Comparison of ENCODE assay signal across 16 mouse cellular contexts in the genomic region with DNA sequence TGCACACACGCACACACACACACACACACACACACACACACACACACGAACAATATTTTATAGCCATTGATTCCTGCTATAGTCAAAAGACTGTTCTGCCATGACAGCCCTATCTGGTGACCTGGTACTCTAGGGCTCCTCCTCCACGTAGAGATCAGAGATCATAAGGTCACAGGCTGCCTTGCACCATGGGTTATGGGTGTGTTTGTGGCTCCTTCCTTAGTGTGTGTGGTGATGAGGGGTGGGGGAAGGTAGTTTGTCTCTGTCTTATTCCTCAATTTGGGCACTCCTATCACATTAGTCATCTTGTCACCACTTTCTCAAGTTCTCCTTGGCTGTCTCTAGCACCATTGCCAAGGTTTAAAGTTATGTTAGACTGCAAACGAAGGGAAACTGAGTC. TPM values are rescaled to one million over a fixed set of nuclear protein-coding genes. Genes with fewer than 3 reads are reported as not detected.
"Had no signal": no experiment of that assay in that cellular context is flagged by ENCODE, and none has a peak within 500 bp of the region (broad histone marks: within the 10 kb centered on the region; RNA-seq: fewer than 3 reads in every experiment).

No protein-coding gene starts in this region.

- ATAC-seq: liver, postnatal 0 days; midbrain, embryonic 15.5 days had no signal

- DNase-seq: kidney, adult 11 months; kidney, adult 8-10 months; kidney, postnatal 10 days; kidney, postnatal 36 days; left cerebral cortex, postnatal 4 days; liver, postnatal 0 days; lung, embryonic 14.5 days; lung, postnatal 10 days; right cerebral cortex, postnatal 25 days; spleen, adult 18-20 months; thymus, postnatal 25 days had no signal

RNA-seq across cellular contexts. Expression of a gene that starts 32.8 kb away (rescaled TPM):
- total RNA-seq: layer of hippocampus, adult 8-10 months; layer of hippocampus, postnatal 14 days; left cerebral cortex, adult 8-10 months; left cerebral cortex, postnatal 14 days; left cerebral cortex, postnatal 4 days had no signal
